Mouse (Mus musculus): ENCODE measurements at regions not wholly inside any gene's neighbourhood (a gene's known extent, or its start where the extent isn't known, plus 50 kb on each side); places are given as distances from the start of the nearest gene placed in this dataset.

DNA sequence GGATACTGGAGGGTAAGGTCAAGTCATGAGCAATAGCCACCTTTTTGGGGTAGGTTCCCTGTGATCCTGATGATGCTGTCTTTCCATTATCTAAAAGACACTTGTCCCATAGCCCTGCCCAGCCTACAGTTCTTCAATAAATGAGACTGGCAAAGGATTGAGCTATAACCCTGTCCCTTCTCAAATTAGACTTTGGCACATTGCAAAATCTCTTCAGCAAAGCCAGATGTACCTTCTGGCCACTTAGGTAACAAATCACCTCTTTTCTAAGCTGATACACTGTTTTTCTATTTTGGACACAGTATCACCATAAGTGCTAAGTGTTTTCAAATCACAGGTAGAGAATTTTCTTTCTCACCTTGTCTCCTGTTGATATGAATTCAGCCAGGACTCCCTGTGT lies 228.8 kb downstream of the Adgrl2 start:
- TF ChIP-seq POLR2A (IDR thresholded peaks at IDR 0.05; ENCODE audit: insufficient read depth, low read length) (no peak), CTCF (IDR thresholded peaks at IDR 0.05; ENCODE audit: low read depth, low read length) (no peak), EP300 (IDR thresholded peaks at IDR 0.05; ENCODE audit: insufficient read depth, low read depth, low read length) (no peak)

Data from ES-Bruce4 (cell line).